Mouse (Mus musculus) hindbrain, embryonic 10.5 days (tissue): ENCODE measurements around the gene Itgb3bp. TPM values are rescaled to one million over a fixed set of nuclear protein-coding genes. Genes with fewer than 3 reads are reported as not detected.

ENCODE experiments used
- DNase-seq: peaks from one replicate; pipeline ENCODE4 v3.0.0-alpha.2; 2017; ENCODE audit warnings: low spot score
- H3K27ac ChIP-seq: fragments of 300-500 bp; sonication (generic); 2 replicates; pipeline ENCODE4 v1.5.1; 2016; ENCODE audit warnings: mild to moderate bottlenecking, moderate library complexity
- H3K27me3 ChIP-seq: fragments of 300-500 bp; sonication (generic); 2 replicates; pipeline ENCODE4 v1.6.1; 2016; ENCODE audit warnings: mild to moderate bottlenecking; ENCODE audit not compliant: poor library complexity, insufficient read depth, severe bottlenecking
- H3K36me3 ChIP-seq: fragments of 300-500 bp; sonication (generic); 2 replicates; pipeline ENCODE4 v1.6.1; 2016; ENCODE audit warnings: mild to moderate bottlenecking, moderate library complexity
- H3K4me1 ChIP-seq: fragments of 300-500 bp; sonication (generic); replicated peaks from 2 replicates; pipeline ENCODE4 v1.6.1; 2016; ENCODE audit warnings: mild to moderate bottlenecking
- H3K4me3 ChIP-seq: fragments of 300-500 bp; sonication (generic); 2 replicates; pipeline ENCODE4 v1.5.1; 2016; ENCODE audit warnings: mild to moderate bottlenecking, moderate library complexity
- H3K9me3 ChIP-seq: fragments of 300-500 bp; sonication (generic); 2 replicates; pipeline ENCODE4 v1.6.1; 2016; ENCODE audit warnings: mild to moderate bottlenecking, moderate library complexity
- WGBS: fragments of 180-500 bp; shearing (Covaris S2); methylation state at CpG from one replicate; pipeline ENCODE4 v1.1.7; 2016; 5-methylcytosine and 5-hydroxymethylcytosine counted together
- polyA plus RNA-seq: library from polyadenylated mRNA; unstranded; fragments of >200 nt; fragmentation: Nextera tagmentation; extraction: Ambion mirVana; gene quantifications from 2 replicates; pipeline ENCODE4 v1.2.1, GENCODE M21; 2016

The Itgb3bp gene
- polyA plus RNA-seq, 1 experiment from 2014 or later, result 51.8 TPM

DNA sequence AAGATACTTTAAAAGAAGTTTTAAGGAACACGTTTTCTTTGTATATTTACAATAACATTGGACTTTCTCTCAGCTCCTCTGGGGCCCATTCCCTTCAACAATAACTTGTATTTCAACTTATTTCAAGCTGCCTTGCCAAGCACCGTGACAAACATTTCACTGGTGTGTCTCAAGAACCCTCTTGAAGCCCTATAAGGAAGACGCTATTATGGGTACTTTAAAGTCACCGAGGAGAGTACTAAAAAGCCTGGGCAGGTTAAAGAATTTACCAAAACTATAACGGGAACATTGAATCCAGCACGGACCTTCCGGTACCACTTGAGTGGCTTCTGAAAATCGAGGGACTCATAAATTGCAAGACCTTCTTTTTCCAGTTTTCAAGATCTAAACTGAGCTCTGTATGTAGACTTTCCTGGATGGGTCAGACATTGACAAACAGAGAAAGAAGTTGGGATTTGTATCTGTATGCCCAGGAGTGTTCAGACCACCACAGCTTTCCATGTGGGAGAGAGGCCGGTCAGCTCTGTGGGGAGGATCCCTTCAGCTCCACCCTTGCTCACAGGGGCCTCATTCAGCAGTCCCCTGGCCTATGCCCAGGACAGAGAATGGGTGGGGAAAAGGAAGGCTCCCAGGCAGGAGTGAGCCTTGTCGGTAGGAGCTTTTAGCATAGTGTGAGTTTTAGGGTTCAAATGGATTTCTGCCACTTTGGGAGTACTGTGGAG lies 1.1 kb upstream of the Itgb3bp start:
- no peaks in the 10 kb centered on the region for H3K9me3 ChIP-seq
- peaks cover 4% of the 10 kb centered on the region; the same call in 1 of the 2 replicates for H3K27me3 ChIP-seq
- peaks cover 29% of the 10 kb centered on the region for H3K4me1 ChIP-seq
- WGBS, result 52% methylated on average over 10 of the region's 10 CpGs
- 0 out of 2 replicates have a peak, but pooled peaks cover 2% of the 10 kb centered on the region for H3K36me3 ChIP-seq
- no peak for DNase-seq
- peak overlapping the region; percentile 67 for H3K4me3 ChIP-seq
- no peak overlapping the region for H3K27ac ChIP-seq

DNA sequence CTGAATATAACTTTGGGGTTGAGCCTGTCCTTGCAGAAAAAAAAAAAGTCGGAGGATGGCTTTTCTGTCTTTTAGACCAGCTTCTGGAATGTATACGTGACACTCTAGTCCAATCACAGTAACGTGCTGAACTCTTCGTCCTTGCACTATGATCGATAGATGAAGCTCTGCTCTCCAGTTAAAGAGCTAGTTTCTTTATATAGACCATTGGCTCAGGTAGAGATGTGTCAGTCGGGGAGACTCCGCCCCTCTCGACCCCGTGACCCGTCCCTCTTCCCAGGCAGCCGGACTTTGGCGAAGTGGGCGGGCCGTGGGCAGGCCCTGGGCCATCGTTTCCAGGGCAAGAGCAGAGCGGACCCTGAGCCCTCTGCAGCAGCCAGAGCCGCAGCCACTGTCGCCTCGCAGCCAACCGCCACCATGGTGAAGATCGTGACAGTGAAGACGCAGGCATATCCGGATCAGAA lies 432 bp downstream of the Itgb3bp start, which contains the start of gene Pgm1:
TSS of gene Pgm1 (plus strand) at position 266 of the 464 bp plus-strand sequence.
- peak within 1 kb of the TSS; percentile 92 for H3K27ac ChIP-seq
- H3K4me3 ChIP-seq, result peak within 1 kb of the TSS; percentile 67
- H3K36me3 ChIP-seq, result no peaks in the 10 kb centered on the region
- peaks cover 29% of the 10 kb centered on the region for H3K4me1 ChIP-seq
- DNase-seq, result no peak
- WGBS, result 5% methylated on average over 23 of the region's 23 CpGs
- H3K9me3 ChIP-seq, result no peaks in the 10 kb centered on the region
- H3K27me3 ChIP-seq, result peaks cover 4% of the 10 kb centered on the region; the same call in 1 of the 2 replicates

DNA sequence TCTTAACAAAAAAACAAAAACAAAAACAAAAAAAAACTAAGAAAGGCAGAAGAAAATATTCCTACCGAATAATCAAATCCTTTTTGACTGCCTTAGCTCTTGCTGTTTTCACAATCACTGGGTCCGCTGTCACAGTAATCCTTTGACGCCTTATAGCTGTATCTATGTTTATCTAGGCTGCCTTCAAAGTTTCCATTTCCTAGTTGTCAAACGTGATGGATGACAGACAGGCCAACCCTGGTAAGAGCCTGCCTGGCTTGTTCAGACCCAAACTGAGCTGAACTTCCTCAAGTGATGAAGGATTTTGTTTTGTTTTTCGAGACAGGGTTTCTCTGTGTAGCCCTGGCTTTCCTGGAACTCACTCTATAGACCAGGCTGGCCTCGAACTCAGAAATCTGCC lies 1.1 kb downstream of the Itgb3bp start:
- Histone ChIP-seq H3K27me3 (peaks cover 4% of the 10 kb centered on the region; the same call in 1 of the 2 replicates), H3K9me3 (no peaks in the 10 kb centered on the region), H3K4me1 (peaks cover 29% of the 10 kb centered on the region), H3K27ac (no peak overlapping the region), H3K36me3 (no peaks in the 10 kb centered on the region), H3K4me3 (no peak overlapping the region)
- DNase-seq, result no peak
- 77% methylated on average over 6 of the region's 6 CpGs for WGBS

DNA sequence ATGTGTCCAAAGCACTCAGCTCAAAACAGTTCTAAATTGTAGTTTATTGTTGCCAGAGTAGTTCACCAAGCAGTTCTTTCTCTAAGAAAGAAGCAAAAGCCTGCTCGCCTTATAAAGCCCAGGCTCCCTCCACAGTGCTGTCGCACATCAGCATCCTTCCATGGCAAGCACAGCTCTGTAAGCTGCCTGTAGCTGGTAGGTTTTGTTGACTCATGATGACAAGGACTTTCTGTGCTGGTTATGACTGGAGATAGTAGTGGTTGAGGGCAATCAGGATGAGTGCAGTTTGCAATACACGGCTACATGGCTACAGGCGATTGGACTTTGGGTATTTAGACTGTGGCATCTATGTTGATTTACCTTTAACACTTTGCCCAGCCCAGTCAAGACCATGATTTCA lies 3.2 kb downstream of the Itgb3bp start:
- H3K4me1 ChIP-seq, result peaks cover 24% of the 10 kb centered on the region
- no peaks in the 10 kb centered on the region for H3K36me3 ChIP-seq
- H3K4me3 ChIP-seq, result no peak overlapping the region
- peaks cover 3% of the 10 kb centered on the region; the same call in 1 of the 2 replicates for H3K27me3 ChIP-seq
- 92% methylated on average over 4 of the region's 4 CpGs for WGBS
- H3K27ac ChIP-seq, result no peak overlapping the region
- H3K9me3 ChIP-seq, result no peaks in the 10 kb centered on the region
- DNase-seq, result no peak

DNA sequence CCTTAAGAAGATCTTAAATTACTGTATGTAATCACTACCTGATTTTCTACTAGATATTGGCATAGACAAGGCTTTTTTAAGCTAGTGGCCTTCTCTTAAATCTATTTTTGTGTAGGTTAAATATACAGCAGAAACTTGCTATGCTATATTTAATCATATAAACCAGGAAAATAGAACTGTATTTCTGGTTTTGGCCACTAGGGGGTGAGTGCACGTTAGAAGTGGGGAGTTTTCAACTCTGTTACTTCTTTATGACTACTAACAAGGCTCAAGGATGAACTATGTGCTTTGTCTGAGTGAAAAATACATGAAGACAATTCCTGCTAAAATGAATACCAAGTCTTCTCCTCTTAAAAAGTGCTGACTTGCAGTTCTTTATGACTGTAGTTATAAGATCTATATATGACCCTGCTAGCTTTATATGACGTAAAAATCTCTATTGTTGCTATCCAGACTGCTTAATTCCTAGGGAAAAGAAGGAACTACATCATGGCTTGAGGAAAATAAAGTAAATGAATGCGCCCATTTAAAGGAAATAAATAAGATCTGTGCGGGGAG lies 15.6 kb downstream of the Itgb3bp start:
- H3K9me3 ChIP-seq, result no peaks in the 10 kb centered on the region
- DNase-seq, result no peak
- H3K4me3 ChIP-seq, result no peak overlapping the region
- H3K27me3 ChIP-seq, result no peaks in the 10 kb centered on the region
- H3K36me3 ChIP-seq, result peaks cover 9% of the 10 kb centered on the region
- 70% methylated on average over 4 of the region's 4 CpGs for WGBS
- no peak overlapping the region for H3K27ac ChIP-seq
- no peaks in the 10 kb centered on the region for H3K4me1 ChIP-seq

DNA sequence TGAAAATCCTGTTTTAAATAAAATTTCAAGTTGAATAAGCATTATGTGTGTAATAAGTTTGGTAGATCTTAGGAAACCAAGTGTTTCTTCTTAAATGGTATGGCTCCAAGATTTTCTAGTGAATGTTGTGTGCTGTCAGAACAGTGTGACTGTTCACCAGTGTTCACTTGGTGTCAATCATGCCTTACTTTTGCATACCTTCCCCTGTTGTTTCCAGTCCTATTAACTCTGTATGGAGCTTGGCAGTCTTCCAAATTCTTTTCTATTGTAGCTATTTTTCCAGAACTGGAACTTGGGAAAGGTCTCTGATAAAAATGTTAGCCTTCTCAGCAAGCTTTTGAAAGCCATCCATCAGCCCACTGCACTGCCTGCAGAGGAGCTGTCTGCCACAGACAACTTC lies 47.2 kb downstream of the Itgb3bp start:
- Histone ChIP-seq H3K4me3 (no peak overlapping the region), H3K36me3 (peaks cover 9% of the 10 kb centered on the region; the same call in 1 of the 2 replicates), H3K27ac (no peak overlapping the region), H3K27me3 (no peaks in the 10 kb centered on the region), H3K4me1 (no peaks in the 10 kb centered on the region), H3K9me3 (no peaks in the 10 kb centered on the region)
- no peak for DNase-seq

DNA sequence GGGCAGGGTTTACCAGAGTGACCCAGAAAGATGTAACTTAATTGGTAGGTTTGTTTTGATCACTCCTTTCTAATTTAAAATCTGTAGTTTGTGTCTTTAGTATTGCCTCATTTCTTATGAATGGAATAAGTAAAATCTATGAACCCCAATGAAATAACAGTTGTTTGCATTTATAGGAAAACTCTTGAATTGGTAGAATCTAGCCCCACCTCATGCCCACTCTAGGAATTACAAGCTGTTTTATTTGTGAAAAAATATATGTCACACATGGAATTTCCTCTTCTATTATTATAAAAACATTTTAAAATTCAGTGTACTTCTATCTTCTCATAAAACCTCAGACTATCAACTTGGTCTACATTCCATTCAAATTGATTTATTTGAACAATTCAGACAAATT lies 47.7 kb downstream of the Itgb3bp start:
- DNase-seq, result no peak
- H3K4me1 ChIP-seq, result no peaks in the 10 kb centered on the region
- H3K36me3 ChIP-seq, result peaks cover 9% of the 10 kb centered on the region; the same call in 1 of the 2 replicates
- H3K9me3 ChIP-seq, result no peaks in the 10 kb centered on the region
- H3K27me3 ChIP-seq, result no peaks in the 10 kb centered on the region
- H3K4me3 ChIP-seq, result no peak overlapping the region
- H3K27ac ChIP-seq, result no peak overlapping the region

DNA sequence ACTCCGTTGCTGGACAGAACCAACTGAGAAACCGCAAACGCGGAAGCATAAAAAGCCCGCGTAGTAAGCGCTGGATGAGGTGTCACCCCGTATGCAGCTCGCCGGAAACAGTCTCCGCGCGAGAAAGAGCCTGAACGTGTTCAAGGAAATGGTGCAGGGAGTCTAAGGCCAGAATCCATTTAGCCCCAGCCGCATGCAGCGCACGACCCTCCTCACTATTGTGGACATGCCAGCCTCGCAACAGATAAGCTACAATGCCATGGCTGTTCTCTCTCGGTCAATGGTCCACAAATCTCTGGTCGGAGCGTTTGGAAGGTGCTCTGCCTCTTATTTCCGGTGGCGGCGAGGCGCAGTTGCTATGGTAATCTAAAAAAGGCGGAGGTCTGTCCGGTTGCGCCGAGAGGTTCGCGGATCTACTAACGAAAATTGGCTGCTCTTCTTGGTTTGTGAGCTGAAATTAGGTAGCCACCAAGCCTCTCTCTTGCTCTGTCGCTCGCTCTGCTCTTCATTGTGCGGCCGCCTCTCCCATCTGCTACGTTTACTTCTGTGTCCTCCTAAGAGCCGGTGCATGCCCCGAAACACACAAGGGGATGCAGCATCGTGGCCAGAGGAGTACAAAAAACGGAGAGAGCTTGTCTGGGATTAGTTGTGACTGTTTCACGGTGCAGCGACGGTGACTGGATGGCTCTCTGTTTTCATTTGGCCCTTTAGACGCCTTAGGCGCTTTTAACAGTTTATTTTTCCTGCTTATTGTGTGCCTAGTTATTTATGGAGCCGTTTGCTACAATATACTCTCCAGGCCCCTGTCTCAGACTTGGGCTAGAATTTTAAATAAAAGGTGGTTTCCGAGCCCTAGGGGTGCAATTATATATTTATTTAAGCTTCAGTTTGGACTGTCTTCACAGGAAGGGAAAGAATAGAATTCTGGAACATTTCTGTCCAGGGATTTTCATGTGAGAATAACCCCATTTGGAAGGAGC lies 100.2 kb downstream of the Itgb3bp start, which contains the start of gene Efcab7:
TSS of gene Efcab7 (plus strand) at position 105 of the 980 bp plus-strand sequence.
- WGBS, result under 1% methylated on average over 48 of the region's 48 CpGs
- Histone ChIP-seq H3K36me3 (peaks cover 16% of the 10 kb centered on the region), H3K27me3 (no peaks in the 10 kb centered on the region), H3K9me3 (no peaks in the 10 kb centered on the region), H3K27ac (peak within 1 kb of the TSS; percentile 97), H3K4me1 (peaks cover 14% of the 10 kb centered on the region), H3K4me3 (peak within 1 kb of the TSS; percentile 68)
- DNase-seq, result peak; percentile 88

DNA sequence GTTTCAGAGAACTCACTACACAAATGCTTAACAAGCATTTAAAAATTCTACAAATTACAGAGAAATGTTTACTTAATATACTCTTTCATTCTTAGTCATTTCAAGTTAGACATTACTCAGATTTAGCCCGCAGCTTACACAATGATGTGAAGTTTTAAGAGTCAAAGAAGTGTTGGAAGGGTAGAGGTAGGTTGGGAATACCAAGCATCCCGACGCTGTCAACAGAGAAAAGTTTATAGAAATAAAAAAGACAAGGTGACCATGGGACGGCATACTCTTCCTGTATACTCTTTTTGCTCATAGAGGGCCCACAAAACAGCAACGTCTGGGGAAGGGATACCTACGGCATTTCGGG lies 100.9 kb downstream of the Itgb3bp start:
- H3K27ac ChIP-seq, result peak overlapping the region; percentile 97
- no peak for DNase-seq
- H3K27me3 ChIP-seq, result no peaks in the 10 kb centered on the region
- peak overlapping the region; percentile 68 for H3K4me3 ChIP-seq
- under 1% methylated on average over 7 of the region's 7 CpGs for WGBS
- peaks cover 14% of the 10 kb centered on the region for H3K4me1 ChIP-seq
- H3K36me3 ChIP-seq, result peaks cover 16% of the 10 kb centered on the region
- H3K9me3 ChIP-seq, result no peaks in the 10 kb centered on the region

DNA sequence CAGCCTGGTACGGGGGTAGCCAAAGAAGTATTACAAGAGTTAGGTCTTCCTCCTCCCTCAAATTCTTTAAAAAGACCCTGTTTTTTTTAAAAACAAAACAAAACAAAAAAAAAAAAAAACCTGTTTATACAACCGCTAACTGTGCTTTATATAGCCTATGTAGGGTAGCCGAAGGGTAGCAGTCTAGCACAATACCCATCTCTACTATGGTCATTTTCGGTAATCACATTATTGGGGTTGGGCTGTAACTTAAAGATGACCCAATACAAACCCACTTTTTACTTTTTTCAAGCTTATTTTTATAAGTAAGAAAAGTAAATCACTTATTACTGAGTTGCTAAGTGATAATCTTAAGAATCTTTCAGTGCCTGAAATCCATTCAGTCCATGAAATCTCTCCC lies 101.3 kb downstream of the Itgb3bp start:
- Histone ChIP-seq H3K4me3 (peak overlapping the region; percentile 68), H3K27ac (peak overlapping the region; percentile 97), H3K4me1 (peaks cover 14% of the 10 kb centered on the region), H3K27me3 (no peaks in the 10 kb centered on the region), H3K9me3 (no peaks in the 10 kb centered on the region), H3K36me3 (peaks cover 16% of the 10 kb centered on the region)
- DNase-seq, result no peak
- WGBS, result 64% methylated on average over 4 of the region's 4 CpGs

DNA sequence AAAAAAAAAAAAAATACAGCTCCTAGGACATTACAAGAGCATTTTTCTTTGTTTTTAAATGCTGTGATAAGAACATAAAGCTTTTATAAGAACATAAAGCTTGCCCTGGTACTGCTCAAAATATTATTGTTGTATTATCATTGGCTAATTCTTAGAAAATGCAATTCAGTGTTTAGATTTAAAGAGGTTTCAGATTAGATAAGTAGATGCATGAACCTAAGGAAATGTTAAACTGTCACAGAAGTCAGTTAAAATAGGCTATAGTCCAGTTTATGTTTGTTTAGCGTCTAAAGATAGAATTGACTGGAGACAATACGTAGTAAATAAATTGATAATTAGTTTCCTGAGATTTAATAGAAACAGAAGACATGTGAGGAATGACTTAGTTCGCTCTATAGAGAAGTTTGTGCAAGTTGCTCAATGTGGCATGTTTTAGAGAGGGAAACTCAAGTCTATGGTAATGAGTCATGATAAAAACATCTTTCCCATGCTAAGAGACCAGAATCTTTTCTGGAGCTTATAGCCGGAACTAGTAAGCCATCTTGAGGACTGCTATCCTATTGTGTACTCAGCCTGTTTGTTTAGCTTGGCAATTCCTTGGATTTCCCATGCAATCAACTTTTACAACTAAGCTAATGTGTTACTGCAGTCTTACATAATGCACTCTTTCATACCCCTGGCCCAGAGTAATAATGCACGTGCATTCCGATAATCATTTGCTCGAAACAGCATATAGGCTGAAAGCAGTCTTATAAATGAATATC lies 112.7 kb downstream of the Itgb3bp start:
- 94% methylated on average over 7 of the region's 7 CpGs for WGBS
- Histone ChIP-seq H3K27me3 (no peaks in the 10 kb centered on the region), H3K9me3 (no peaks in the 10 kb centered on the region), H3K27ac (no peak overlapping the region), H3K36me3 (peaks cover 6% of the 10 kb centered on the region; the same call in 1 of the 2 replicates), H3K4me1 (no peaks in the 10 kb centered on the region), H3K4me3 (no peak overlapping the region)
- DNase-seq, result no peak

DNA sequence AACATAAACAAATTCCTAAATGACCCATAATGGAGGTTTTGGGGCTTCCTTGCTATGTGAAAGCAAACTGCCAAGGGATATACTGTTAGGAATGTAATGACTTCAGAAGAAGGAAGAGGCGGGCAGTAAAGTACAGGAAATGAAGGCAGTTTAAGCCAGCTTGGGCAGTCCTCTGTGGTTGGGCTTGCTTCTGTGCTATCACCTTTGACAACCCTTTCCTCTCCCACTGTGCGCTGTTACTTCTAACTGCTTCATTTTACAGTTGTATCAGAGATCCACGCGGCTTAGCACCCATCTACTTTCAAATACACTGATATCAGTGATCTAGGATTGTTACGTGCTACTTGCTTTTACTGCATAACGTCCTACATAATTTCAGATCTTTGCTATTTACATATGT lies 137.2 kb downstream of the Itgb3bp start:
- 92% methylated on average over 6 of the region's 6 CpGs for WGBS
- H3K4me3 ChIP-seq, result no peak overlapping the region
- no peak for DNase-seq
- peaks cover 27% of the 10 kb centered on the region for H3K36me3 ChIP-seq
- H3K4me1 ChIP-seq, result no peaks in the 10 kb centered on the region
- no peaks in the 10 kb centered on the region for H3K27me3 ChIP-seq
- no peaks in the 10 kb centered on the region for H3K9me3 ChIP-seq
- H3K27ac ChIP-seq, result no peak overlapping the region
